Mouse (Mus musculus) gastrocnemius, postnatal 10 days (tissue): ENCODE measurements at regions not wholly inside any gene's neighbourhood (a gene's known extent, or its start where the extent isn't known, plus 50 kb on each side); places are given as distances from the start of the nearest gene placed in this dataset.

Source experiments
- DNase-seq: peaks from one replicate; pipeline ENCODE4 v3.0.0; 2021; ENCODE audit warnings: mixed read lengths

DNA sequence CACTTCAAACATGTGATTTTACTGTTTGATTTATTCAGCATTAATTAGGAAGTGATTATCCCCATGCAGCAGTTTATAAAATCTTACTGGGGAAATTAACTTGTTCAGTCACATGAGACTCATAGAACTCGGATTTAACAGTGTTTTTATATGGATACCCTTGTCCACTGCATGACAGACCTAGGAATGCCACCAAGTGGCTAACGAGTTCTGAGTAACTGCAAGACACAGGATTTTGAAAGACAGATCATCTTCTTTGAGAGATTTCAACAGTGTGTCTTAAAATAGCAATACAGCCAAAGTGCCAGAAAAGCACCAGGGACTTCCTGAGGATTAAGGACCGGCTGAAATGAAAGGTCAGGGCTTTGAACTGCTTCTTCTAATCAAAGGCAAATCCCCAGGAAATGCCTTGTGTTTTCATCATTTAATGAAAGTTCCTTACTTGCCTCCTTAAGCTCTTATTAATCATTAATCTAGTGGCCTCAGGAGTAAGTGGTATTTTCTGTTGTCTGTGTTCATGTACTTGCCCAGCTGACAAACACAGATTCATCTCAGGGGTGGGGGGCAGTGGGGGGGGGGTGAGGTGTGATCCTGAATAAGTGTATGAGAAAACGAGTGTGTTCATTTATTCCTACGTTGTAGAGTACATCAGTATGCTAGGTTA, 193.4 kb downstream of the Gm13691 start:
- DNase-seq: no peak

DNA sequence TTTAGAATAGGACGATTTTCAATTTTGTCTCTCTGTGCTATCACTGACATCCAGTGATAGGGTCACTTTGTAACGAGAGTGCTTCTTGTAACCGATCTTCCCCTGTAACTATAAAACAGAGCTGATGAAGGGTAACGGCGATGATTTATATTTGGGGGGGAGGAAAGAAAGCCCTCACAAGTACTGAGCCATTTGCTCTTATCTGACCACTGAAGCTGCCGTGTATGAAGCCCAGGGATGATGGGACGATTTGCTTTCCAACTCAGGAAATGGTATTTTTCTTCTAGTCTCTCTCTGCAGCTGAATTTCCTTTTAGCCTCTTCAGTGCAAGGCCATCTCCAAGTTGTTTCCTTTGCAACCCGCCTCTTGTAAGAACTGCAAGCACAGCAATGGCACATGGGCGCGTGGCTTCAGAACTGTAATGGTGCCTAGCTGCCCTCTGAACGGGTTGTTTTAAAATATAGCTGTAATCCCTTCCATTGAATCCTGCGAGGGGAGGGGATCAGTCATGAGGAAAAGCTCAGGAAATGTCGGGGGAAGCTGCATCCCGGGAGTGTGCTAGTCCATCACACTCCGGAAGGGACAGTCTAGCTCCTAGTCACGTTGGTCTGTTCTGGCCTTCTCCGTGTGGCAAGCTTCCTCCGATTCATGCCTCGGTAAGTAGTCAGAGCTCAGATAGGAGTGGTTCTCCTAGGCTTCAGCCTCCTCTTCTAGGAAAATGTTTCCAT, 194.1 kb downstream of the Gm13691 start:
- DNase-seq: no peak

DNA sequence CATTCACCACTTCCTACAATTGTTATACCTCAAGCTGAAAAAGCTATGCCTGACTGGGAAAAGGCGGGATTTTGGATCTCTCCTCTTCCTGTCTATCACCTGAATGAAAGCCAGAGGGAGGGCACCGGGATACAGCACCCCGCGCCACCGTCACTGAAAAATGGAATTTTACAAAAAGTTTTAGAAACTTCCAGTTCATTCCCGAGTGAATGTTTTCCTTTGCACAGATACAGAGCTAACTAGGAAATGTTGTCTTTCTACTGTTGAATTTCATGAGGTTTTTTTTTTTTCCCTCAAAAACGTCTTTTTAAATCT, 194.6 kb downstream of the Gm13691 start:
- no peak for DNase-seq

DNA sequence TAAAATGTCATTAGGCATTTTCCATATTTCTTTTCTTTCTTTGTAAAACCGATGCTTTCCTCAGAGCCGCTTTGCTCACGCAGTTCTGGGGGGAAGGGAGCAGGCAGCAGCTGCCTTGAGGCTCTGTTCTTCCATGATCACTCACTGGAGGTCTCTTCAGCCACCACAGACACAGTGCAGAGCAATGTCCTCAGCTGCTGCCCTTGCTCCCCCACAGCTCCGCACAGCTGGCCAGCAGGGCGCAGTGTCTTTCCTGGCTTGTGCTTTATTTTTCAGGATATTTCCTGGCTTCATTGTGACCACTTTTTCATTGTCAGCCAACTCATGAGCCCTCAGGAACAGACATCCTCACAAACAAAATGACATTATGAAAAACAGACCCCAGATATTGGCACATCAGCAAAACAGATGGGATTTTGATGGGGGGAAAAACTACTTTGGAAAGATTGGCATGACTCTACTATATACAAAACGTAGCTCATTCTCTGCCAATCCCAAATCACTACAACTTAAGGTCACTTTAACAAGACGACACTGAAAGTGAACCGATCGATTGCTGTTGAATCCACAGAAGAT, 195.9 kb downstream of the Gm13691 start:
- DNase-seq: peak; percentile 44

DNA sequence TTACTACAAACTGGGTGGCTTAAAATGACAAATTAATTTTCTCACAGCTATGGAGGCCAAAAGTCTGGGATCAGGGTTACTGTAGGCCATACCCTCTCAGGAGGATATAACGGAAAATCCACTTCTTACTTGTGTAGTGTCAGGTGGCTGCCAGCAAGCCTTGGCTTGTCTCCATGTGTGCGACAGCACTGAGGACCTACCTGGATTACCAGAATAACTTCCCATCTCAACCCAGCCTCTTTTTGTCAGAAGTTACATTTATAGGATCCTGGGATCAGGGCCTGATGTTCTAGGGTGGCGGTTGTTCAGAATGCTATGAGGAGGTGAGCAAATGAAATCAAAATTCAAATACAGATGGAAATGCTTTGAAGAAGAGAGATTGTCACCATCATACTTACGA, 197.1 kb downstream of the Gm13691 start:
- no peak for DNase-seq

DNA sequence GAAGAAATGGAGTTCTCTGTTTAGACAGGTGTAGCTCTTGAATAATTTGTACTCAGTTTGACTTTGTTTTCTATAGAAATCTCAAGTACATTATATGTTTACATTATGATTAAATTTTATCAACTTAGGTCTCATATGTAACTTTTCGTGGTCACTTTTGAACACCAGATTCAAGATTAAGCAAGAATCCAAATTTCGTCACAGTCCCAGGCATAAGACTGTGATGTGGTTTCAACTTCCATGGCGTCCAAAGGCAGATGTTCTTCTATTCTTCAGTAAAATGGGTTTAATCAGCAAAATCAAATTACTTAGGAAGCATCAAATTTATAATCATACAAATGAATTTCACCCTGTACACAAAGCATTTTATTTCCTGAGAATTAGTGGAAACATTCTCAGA, 198.9 kb downstream of the Gm13691 start:
- no peak for DNase-seq

DNA sequence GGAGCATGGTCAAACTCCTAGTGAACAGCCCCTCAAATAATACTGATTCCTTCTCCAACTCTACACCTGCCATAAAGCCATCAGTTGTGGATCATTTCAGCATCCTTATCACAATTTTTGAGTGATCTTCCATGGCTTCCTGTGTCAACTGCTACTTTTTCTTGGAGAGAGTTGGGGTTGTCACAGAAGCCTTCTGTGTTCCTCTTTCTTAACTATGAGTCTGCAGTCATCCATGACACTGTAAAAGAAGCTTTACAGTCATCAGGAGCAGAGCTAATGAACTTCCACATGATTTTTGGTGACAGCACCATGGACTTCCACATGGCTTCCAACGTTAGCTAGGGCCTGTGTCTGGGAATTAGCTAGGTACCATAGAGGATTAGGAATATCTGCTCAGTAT, 208.1 kb downstream of the Calcrl start:
- DNase-seq: no peak

DNA sequence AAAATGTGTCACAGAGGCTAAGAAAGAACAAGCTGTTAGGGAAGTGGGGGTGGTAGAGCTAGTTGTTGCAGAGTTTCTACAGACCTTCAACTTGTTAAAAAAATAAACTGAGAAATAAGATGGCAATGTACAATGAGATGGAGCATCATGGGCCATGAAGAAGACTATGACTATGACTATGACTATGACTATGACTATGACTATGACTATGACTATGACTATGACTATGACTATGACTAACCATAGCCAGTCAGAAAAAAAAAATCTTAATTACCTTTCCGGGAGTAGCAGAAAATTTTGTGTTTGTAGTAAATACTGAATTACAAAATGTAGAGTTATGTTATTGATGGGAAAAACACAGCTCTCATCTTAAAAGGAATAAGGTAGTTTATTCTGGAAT, 203.2 kb downstream of the Calcrl start:
- no peak for DNase-seq

DNA sequence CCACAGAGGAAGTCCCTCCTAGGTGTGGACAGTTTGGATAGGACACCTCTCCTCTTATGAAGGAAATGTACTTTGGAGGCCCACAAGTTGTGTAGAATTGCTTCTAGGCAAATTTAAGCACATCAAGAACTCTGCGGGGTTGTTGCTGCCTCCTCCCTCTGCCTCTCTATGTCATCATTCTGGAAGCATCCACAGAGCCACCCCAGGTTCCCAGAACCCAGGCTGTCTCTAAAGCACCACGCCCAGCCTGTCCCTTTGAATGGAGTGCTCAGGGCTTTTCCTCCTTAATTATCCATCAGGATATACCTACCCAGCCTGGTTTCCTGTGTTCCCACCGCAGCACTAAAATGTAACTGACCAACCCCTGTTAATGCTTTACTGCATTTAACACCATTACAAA, 195.4 kb downstream of the Calcrl start:
- DNase-seq: no peak

DNA sequence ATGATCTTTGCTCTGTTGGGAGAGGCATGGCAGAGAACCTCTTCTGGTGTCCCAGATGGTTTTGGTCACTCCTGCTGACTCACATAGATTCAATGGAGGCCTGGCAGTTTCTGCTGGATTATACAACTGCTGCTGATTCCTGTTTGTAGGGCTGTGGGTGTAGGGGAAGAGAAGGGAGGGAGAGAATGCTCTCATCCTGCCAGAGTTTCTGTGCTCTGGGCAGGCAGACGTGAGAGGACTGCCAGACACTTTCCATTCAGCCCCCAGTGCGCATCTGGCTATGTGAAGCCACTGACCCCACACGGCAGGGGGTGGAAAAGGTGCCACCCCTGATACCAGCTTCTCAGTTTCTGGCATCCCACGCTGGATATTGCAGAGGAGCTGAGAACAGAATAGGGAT, 189.6 kb downstream of the Calcrl start:
- no peak for DNase-seq

DNA sequence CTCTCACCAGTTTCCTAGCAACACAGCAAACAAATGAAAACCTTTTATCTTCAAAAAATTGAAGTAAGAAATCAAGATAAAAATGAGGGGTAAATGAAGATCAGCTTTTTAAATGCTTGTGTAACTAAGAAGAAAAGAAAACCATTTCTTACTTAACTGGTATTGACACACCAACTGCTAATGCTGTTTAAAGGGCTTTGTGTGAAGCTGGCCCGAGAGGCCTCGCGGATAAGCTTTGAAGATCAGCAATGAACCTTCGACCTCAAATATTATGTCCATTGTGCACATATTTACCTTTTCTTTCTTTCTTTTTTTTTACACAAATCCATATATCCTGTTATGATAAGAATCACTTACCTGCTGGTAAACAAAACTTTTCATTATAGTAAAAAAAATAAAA, 184.0 kb downstream of the Calcrl start:
- DNase-seq: no peak

DNA sequence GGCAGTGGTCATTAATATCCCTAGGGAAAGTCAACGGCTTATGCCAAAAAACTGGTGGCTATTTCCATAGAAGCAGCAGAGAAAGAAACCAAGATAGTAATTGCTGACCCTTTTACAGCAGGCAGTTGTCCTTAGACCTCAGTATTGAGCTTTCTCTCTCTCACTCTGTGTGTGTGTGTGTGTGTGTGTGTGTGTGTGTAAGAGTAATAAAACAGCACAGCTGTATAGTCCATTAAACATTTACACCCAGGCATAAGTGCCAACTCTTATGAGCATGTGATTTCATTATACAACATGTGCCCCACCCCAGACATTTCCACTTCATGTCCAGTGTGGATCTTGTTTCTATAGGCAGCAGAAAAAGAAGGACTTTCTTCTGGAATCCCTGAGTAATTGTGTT, 183.2 kb downstream of the Calcrl start:
- DNase-seq: no peak

DNA sequence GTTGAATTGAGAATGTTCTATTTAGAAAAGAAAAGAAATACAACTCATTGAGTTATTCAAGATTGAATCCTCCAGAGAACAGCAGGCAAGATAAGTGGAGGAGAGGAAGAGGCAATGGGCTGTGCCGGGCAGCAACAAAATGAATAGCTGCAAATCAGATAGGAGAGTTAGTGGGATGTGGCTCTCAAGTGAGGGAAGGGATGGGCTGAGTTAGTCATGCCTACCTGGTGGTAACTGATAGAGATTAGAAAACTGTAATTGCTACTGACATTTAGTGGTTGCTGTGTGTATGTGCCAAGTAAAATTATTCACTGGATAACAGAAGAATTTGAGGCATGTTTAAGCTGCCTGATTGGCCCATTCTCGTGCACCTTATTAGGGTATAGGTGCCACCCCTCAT, 179.3 kb downstream of the Calcrl start:
- DNase-seq: no peak

DNA sequence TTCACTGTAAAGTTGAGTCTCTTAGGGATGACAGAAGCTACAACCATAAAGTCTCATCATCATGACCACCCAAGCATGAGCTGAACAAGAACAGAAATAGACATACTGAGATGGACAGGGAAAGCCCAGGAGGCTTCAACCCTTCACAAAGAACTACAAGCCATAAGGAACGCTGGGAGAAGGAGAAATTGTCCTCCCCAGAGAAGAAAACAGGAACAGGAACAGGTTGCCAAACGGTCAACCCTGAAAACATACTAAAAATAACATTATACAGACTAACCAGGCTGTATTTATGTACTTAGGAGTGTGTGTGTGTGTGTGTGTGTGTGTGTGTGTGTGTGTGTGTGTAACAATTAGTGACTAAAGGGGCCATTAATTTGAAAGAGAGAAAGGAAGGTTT, 178.6 kb downstream of the Calcrl start:
- DNase-seq: no peak

DNA sequence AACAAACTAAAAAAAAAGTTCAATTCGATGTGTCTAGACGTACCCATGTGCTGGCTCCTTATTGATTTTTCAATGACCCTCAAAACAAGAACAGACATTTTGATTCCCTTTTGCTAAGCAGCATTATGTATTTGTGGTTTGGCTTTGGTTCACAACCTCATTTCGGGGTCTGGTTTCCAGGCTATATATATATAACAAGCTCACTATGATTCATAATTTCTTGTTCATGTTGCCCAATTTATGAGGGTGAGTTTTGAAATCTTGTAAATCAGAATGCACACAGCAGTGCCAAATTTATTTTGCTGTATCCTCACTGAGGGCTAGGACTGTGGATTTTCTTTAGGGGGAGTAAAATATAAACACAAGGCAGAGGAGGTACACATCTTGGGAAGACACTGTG, 177.0 kb downstream of the Calcrl start:
- DNase-seq: no peak

DNA sequence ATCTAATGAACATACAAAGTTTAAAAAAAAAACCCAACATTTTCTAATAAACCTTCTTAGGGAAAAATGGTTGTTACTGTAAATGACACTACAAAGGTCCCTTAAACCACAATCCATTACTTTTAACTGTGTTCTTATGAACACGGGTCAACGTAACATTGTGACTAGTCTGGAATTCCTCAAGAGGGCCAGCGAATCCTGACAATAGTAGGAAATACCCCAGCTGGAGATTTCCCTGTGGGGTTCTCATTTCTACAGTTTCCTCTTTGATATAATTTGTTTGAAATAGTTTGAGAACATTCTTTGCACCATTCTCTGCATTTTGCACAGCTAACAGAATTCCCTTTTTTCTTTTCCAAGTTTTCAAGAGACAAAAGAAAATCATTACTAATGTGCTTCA, 175.3 kb downstream of the Calcrl start:
- DNase-seq: no peak

DNA sequence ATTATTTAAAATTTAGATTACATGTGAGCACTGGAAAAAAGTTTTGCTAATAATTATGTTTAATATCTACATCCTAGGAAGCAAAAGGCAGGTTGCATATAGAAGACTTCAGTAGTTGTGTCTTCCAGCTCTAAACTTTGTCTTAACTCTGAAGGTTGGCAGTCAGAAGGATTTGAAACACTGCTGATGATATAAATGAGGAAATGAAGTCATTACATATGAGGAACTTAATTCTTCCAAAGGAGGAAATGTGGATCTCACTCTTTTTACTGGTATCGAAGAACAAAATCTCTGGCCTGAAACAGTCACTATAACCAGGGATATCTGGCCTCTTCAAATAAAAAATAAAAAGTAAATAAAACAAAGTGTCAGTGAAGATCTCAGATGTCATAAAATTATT, 173.1 kb downstream of the Calcrl start:
- DNase-seq: no peak

DNA sequence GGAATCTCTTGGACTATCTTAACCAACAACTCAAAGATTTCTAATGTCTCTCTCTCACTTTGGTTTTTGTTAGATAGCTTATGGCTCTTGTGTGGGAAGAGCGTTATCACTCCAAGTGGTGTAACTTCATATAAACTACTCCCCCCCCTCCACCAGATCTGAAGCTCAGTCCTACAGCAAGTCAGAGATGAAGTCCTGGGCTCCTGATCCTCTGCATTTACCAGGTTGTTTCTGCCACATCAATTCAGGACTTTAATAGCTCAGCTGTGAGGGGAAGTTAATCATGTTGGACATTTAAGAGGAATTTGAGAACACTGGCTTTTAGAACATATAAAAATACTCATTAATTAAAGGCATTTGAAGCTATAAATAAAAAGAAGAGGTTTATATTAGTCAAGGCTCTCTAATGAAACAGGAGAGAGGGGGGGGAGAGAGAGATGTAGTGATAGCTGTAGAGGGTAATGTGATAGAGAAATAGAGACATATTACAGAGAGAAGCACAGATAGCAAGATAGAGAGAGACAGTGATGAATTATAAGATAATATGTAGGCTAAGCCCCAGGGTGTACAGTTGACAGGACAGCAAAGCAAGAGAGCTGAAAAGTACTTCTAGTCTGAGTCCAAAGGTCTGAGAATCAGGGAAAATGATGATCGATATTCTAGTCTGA, 166.7 kb downstream of the Calcrl start:
- DNase-seq: no peak

DNA sequence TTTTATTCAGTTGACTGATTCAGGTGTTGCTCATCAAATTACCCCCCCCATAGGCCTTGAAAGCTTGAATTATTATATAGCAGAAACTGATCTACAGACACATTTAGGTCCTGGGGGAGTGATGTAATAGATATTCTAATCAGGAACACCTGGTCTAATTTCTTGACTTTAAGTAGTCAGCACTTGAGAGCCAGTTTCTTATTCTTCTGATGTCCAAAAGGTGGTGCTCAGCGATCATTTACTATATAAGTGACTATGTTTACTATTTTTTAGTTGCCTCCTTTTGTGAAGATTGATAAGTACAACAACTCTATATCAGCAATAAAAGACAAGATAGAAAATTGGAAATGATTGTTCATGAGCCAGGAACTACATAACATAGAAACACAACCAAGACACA, 166.0 kb downstream of the Calcrl start:
- no peak for DNase-seq

DNA sequence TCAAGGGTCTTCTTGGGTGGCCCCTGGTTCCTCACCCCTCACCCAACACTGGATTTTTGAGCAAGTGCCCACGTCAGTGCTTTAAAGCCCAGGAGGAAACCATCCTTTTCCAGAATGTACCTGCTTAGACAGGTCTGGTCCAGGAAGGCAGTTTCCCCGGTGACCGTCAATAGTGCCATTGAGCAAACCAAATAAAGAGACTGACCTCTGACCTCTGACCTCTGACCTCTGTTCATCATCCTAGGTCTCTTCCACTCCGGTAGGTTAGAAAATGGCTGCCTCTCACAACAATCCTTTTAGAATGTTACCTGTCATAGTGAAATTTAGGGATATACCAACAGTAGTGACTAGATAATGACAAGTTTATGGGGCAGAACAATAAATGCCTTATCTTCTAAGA, 164.5 kb downstream of the Calcrl start:
- DNase-seq: no peak

DNA sequence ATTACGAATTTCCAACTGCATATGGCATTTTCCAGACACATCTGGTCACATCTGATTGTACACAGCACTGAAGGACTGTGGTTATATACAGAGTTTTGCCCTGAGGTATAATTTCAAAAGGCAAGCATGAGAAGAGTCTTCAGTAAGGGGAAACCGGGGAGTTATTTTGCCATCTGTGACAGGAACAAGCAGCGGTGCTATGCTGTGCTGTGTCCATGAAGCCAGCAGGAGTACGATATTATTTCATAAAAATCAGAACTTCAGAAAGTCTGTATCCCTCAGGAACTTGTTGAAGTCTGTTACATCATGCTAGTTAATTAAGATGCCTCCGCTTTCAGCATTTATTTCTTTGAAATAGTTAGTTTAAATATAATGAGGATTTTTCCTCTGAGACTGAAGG, 163.7 kb downstream of the Calcrl start:
- no peak for DNase-seq

DNA sequence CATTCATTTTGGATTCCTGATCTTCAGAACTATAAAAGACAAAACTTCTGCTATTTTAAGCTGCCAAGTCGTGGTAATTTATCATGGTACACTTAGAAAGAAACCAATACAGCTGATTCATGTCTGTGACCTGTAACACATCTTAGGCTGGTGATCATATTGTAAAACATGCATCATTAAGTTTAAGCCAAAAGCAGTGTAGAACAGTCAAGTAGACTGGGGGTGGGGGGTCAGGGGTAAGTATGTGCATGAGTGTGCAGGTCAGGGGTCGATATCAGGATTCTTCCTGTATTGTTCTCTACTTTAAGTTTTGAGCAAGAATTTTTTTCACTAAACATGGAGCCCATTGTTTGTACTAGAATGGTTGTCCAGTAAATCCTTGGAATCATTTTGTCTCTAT, 160.7 kb downstream of the Calcrl start:
- DNase-seq: no peak

DNA sequence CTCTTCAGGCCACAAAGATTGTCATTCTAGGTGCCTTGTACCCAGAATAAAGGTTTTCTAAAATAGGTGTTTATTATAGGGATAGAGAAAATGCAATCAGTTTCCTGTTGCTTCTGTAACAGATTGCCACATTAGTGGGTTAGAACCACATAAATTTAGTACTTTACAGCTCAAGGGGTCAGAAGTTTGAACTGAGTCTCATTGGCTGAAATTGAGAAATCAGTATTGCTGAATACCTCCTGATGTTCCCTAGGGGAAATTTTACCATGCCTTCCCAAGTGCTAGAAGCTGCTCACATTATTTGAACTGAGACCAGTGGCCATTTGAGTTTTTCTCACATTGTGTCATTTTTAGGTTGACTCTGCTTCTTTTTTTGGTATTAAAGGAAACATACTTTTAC, 160.2 kb downstream of the Calcrl start:
- DNase-seq: no peak

DNA sequence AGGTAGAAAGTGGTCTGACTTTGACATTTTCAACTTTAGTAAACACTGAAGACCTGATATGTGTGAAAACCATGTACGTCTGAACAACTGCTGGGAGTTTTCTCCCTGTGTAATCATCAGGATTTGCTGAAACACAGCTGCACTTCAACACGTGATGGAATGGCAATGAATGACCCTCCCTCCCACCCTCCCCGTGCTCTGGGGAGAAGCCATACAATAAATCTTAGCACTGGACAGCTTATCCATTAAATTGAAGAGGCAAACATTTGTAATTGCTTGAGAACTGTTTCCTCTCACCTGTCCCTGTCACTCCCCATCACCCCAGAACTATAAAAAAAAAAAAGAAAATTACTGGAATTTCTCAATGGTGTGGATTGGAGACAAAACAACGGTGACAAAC, 159.1 kb downstream of the Calcrl start:
- no peak for DNase-seq
